Mouse (Mus musculus) CH12.LX (cell line): ENCODE results near the gene Cnst. TPM values are rescaled to one million over a fixed set of nuclear protein-coding genes. Genes with fewer than 3 reads are reported as not detected.

Experiments
- DNase-seq: peaks from one replicate; pipeline ENCODE4 v3.0.0-alpha.2; 2013; ENCODE audit errors: extremely low read depth
- H3K27ac ChIP-seq: 2 replicates; pipeline ENCODE4 v1.5.1; 2012; ENCODE audit warnings: low read depth, mild to moderate bottlenecking, control low read depth, moderate library complexity; ENCODE audit not compliant: insufficient read depth
- H3K27me3 ChIP-seq: replicated peaks from 2 replicates; pipeline ENCODE3; 2012; ENCODE audit warnings: inconsistent platforms
- H3K36me3 ChIP-seq, 2 experiments: replicated peaks in 1 of 2; 2 replicates each; pipeline versions ENCODE3 to v1.6.1; 2012; ENCODE audit warnings: inconsistent platforms in 1 of 2, low read length in 1 of 2, mild to moderate bottlenecking in 1 of 2, mixed read lengths in 1 of 2, moderate library complexity in 1 of 2; ENCODE audit not compliant: control insufficient read depth in 1 of 2, insufficient read depth in 1 of 2
- H3K4me1 ChIP-seq, 2 experiments: 2 replicates each; pipeline ENCODE4 v1.6.1; 2012; ENCODE audit warnings: inconsistent platforms in 1 of 2, moderate library complexity in 1 of 2; ENCODE audit not compliant: insufficient read depth in 2 of 2, control insufficient read depth in 1 of 2
- H3K4me2 ChIP-seq: 2 replicates; pipeline ENCODE4 v1.6.1; 2012; ENCODE audit warnings: low read depth, mild to moderate bottlenecking, control low read depth; ENCODE audit not compliant: poor library complexity, insufficient read depth, severe bottlenecking
- H3K4me3 ChIP-seq, 3 experiments: fragments of 150-350 bp in 1 of 3; sonication (generic) in 1 of 3; replicated peaks in 1 of 3; 2 replicates each; pipeline versions ENCODE3 to v1.5.1; 2011 to 2012; ENCODE audit warnings: low read depth in 2 of 3, low read length in 2 of 3, mild to moderate bottlenecking in 2 of 3, moderate library complexity in 2 of 3, control low read depth in 1 of 3, improper control_type of control experiment in 1 of 3, inconsistent platforms in 1 of 3, mixed read lengths in 1 of 3; ENCODE audit not compliant: poor library complexity in 1 of 3
- H3K79me2 ChIP-seq: replicated peaks from 2 replicates; pipeline ENCODE4 v1.6.1; 2012; ENCODE audit warnings: mild to moderate bottlenecking, moderate library complexity; ENCODE audit not compliant: control insufficient read depth, poor library complexity, insufficient read depth, severe bottlenecking; ENCODE audit errors: extremely low read depth
- H3K9ac ChIP-seq: 2 replicates; pipeline ENCODE4 v1.6.1; 2012; ENCODE audit warnings: low read depth, mild to moderate bottlenecking, control low read depth, moderate library complexity; ENCODE audit not compliant: insufficient read depth
- H3K9me3 ChIP-seq: replicated peaks from 2 replicates; pipeline ENCODE3; 2012; ENCODE audit warnings: low read length, inconsistent platforms, mixed read lengths
- BHLHE40 ChIP-seq: IDR thresholded peaks from 2 replicates; pipeline ENCODE4 v1.6.1; 2011; ENCODE audit warnings: mild to moderate bottlenecking, low read depth, low read length, improper control_type of control experiment
- CHD1 ChIP-seq: IDR thresholded peaks from 2 replicates; pipeline ENCODE4 v1.6.1; 2012; ENCODE audit warnings: low read depth, low read length, improper control_type of control experiment, inconsistent platforms
- CHD2 ChIP-seq: IDR thresholded peaks from 2 replicates; pipeline ENCODE4 v1.6.1; 2011; ENCODE audit warnings: low read length, improper control_type of control experiment
- CTCF ChIP-seq, 2 experiments: IDR thresholded peaks in 1 of 2; conservative IDR thresholded peaks in 1 of 2; 2 replicates each; pipeline ENCODE4 v1.5.1; 2011 to 2012; ENCODE audit warnings: low read depth in 2 of 2, low read length in 2 of 2, improper control_type of control experiment in 1 of 2, inconsistent platforms in 1 of 2, mild to moderate bottlenecking in 1 of 2, moderate library complexity in 1 of 2
- EP300 ChIP-seq: IDR thresholded peaks from 2 replicates; pipeline ENCODE4 v1.6.1; 2011; ENCODE audit warnings: low read length, improper control_type of control experiment
- GABPA ChIP-seq: IDR thresholded peaks from 2 replicates; pipeline ENCODE4 v1.6.1; 2012; ENCODE audit warnings: low read depth, low read length, improper control_type of control experiment, inconsistent platforms; ENCODE audit not compliant: insufficient replicate concordance
- HCFC1 ChIP-seq: IDR thresholded peaks from 2 replicates; pipeline ENCODE4 v1.6.1; 2012; ENCODE audit warnings: low read depth, mild to moderate bottlenecking, inconsistent platforms, low read length, improper control_type of control experiment
- IRF4 ChIP-seq: IDR thresholded peaks from 2 replicates; pipeline ENCODE4 v1.6.1; 2014; ENCODE audit warnings: low read depth, mild to moderate bottlenecking, inconsistent platforms, low read length, improper control_type of control experiment
- JUND ChIP-seq: conservative IDR thresholded peaks from 2 replicates; pipeline ENCODE4 v1.6.1; 2011; ENCODE audit warnings: low read depth, low read length, improper control_type of control experiment
- MAX ChIP-seq: IDR thresholded peaks from 2 replicates; pipeline ENCODE4 v1.6.1; 2011; ENCODE audit warnings: low read length, improper control_type of control experiment
- MAZ ChIP-seq: IDR thresholded peaks from 2 replicates; pipeline ENCODE4 v1.6.1; 2012; ENCODE audit warnings: low read depth, mild to moderate bottlenecking, inconsistent platforms, low read length, improper control_type of control experiment, moderate library complexity
- MXI1 ChIP-seq: IDR thresholded peaks from 2 replicates; pipeline ENCODE4 v1.6.1; 2011; ENCODE audit warnings: mild to moderate bottlenecking, low read depth, low read length, improper control_type of control experiment
- MYC ChIP-seq: IDR thresholded peaks from 2 replicates; pipeline ENCODE4 v1.6.1; 2011; ENCODE audit warnings: low read depth, mild to moderate bottlenecking, improper control_type of control experiment, low read length
- NRF1 ChIP-seq: IDR thresholded peaks from 2 replicates; pipeline ENCODE4 v1.6.1; 2014; ENCODE audit warnings: low read depth, mild to moderate bottlenecking, inconsistent platforms, low read length, improper control_type of control experiment, moderate library complexity
- POLR2A ChIP-seq: IDR thresholded peaks from 2 replicates; pipeline ENCODE4 v1.6.1; 2011; ENCODE audit warnings: low read depth, mild to moderate bottlenecking, improper control_type of control experiment, low read length
- RCOR1 ChIP-seq: conservative IDR thresholded peaks from 2 replicates; pipeline ENCODE4 v1.6.1; 2012; ENCODE audit warnings: low read depth, mild to moderate bottlenecking, inconsistent platforms, low read length, improper control_type of control experiment
- SMC3 ChIP-seq: IDR thresholded peaks from 2 replicates; pipeline ENCODE4 v1.6.1; 2011; ENCODE audit warnings: low read depth, low read length, improper control_type of control experiment
- TCF12 ChIP-seq: IDR thresholded peaks from 2 replicates; pipeline ENCODE4 v1.6.1; 2014; ENCODE audit warnings: low read depth, mild to moderate bottlenecking, inconsistent platforms, low read length, improper control_type of control experiment
- UBTF ChIP-seq: IDR thresholded peaks from 2 replicates; pipeline ENCODE4 v1.6.1; 2012; ENCODE audit warnings: low read depth, mild to moderate bottlenecking, inconsistent platforms, low read length, improper control_type of control experiment, moderate library complexity
- ZNF384 ChIP-seq: IDR thresholded peaks from 2 replicates; pipeline ENCODE4 v1.6.1; 2012; ENCODE audit warnings: low read depth, low read length, improper control_type of control experiment, inconsistent platforms
- dilution Hi-C: fragments of 300-500 bp; cut with MboI; formaldehyde crosslinking; loops from 2 replicates; pipeline ENCODE4 v1.14.3; 2020; ENCODE audit warnings: low sequenced_read_pairs; ENCODE audit not compliant: extremely low pct_unique_long_range_greater_than_20kb, extremely low pct_ligation_motif_present
- in situ Hi-C: fragments of 300-500 bp; cut with MboI; formaldehyde crosslinking; loops from 3 replicates; pipeline ENCODE4 v1.14.3; 2019; ENCODE audit warnings: low sequenced_read_pairs, low pct_ligation_motif_present, low pct_unique_long_range_greater_than_20kb, mixed read lengths
- polyA plus RNA-seq: library from polyadenylated mRNA; unstranded; fragments of >175 nt; gene quantifications from 2 replicates; pipeline ENCODE4 v1.2.1, GENCODE M21; 2012; ENCODE audit warnings: low read depth; ENCODE audit not compliant: insufficient read length
- total RNA-seq, 2 experiments: library from RNA; depleted of rRNA; stranded (reverse); fragments of 300-350 nt in 1 of 2; fragments of >200 nt in 1 of 2; gene quantifications; 2 replicates each; pipeline ENCODE4 v1.2.3; 2012 to 2014

Gene Cnst
- total and polyA plus RNA-seq, 3 experiments, result 7.8 to 10.2 (median 9.3) TPM

GRCm38 (mm10) chr1:179622665-179623064 lies 76.5 kb downstream of the Cnst start:
- peaks cover 10 to 49% of the 10 kb centered on the region in 2 experiments for H3K36me3 ChIP-seq
- TF ChIP-seq RCOR1, result no peak
- TF ChIP-seq MAZ, result no peak
- no peak for TF ChIP-seq EP300
- no peak for TF ChIP-seq BHLHE40
- no peak for TF ChIP-seq GABPA
- TF ChIP-seq UBTF, result no peak
- TF ChIP-seq CHD2, result no peak
- TF ChIP-seq IRF4, result no peak
- TF ChIP-seq SMC3, result no peak
- TF ChIP-seq TCF12, result no peak
- TF ChIP-seq ZNF384, result no peak
- TF ChIP-seq POLR2A, result no peak
- TF ChIP-seq MAX, result no peak
- no peak for TF ChIP-seq MXI1
- no peak for TF ChIP-seq NRF1
- no peak for TF ChIP-seq MYC
- TF ChIP-seq JUND, result no peak
- TF ChIP-seq CHD1, result no peak
- TF ChIP-seq HCFC1, result no peak

DNA sequence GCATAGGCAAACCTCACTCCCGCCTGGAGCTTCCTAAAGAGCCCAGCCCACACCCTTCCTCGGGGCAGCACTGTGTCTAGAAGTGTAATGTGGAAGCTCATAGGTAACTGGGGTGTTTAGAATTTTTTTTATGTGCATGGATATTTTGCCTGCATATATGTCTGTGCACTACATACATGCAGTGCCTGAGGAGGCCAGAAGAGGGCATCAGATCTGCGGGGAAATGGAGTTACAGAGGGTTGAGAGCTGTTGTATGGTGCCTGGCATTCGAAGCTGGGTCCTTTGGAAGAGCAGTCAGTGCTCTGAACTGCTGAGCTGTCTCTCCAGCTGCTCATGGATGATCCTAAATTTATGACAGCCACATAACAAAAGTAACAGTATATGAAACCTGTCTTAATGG lies 77.5 kb downstream of the Cnst start:
- no peaks in the 10 kb centered on the region for H3K9me3 ChIP-seq
- dilution Hi-C loops, result no loop called here
- no peak overlapping the region for H3K4me2 ChIP-seq
- H3K4me3 ChIP-seq, result no peak overlapping the region
- H3K27me3 ChIP-seq, result no peaks in the 10 kb centered on the region
- peaks cover 10 to 45% of the 10 kb centered on the region in 2 experiments for H3K36me3 ChIP-seq
- in situ Hi-C loops, result loop anchor here (10.0 kb wide), 1 partner anchor 119 kb away; no protein-coding TSS in a partner anchor
- H3K4me1 ChIP-seq, result peaks cover 0 to 10% of the 10 kb centered on the region in 2 experiments; a peak in 2 of 4 replicates
- no peak overlapping the region for H3K27ac ChIP-seq
- DNase-seq, result peak; percentile 47
- H3K9ac ChIP-seq, result no peak overlapping the region
- TF ChIP-seq RCOR1 (no peak), SMC3 (peak; percentile 13; the same call in 1 of the 2 replicates), CTCF (conservative IDR thresholded peaks at IDR 0.05 in 1 of 2, IDR thresholded peaks at IDR 0.05 in 1 of 2; ENCODE audit: low read depth in 2 of 2, low read length in 2 of 2) (peak; percentile 55 to 62)
- H3K79me2 ChIP-seq, result no peaks in the 10 kb centered on the region

More at GRCm38 (mm10) chr1:179622665-179623064, 76.5 kb downstream of the Cnst start:
- H3K9ac ChIP-seq, result no peak overlapping the region
- no peak overlapping the region for H3K4me3 ChIP-seq
- no peak overlapping the region for H3K27ac ChIP-seq
- H3K9me3 ChIP-seq, result no peaks in the 10 kb centered on the region
- H3K79me2 ChIP-seq, result no peaks in the 10 kb centered on the region
- H3K27me3 ChIP-seq, result no peaks in the 10 kb centered on the region
- no peak overlapping the region for H3K4me2 ChIP-seq
- dilution Hi-C loops, result no loop called here
- in situ Hi-C loops, result loop anchor here (10.0 kb wide), 1 partner anchor 118 kb away; no protein-coding TSS in a partner anchor
- DNase-seq, result no peak
- peaks cover 0 to under 1% of the 10 kb centered on the region in 2 experiments; a peak in 1 of 4 replicates for H3K4me1 ChIP-seq
